ENCODE assay signal across 12 mouse cellular contexts in the genomic region with DNA sequence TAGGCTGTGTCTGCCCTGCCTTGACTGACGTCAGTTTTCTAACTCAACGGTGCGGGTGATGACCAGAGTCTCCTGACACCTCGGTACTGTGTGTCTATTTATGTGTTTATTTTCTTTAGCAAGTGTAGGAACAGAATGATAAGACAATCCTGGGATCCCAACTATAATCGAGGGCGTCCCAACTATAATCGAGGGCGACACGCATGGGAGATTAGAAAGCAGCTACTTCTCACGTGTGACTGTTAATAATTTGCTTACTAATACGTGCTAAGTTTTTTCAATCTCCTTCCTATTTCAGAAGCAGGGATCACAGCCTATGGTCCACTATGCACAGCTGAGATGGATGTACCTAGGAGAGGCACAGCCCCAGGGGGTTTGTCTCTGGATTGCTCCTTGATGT.
DNase-seq lines count a peak whose midpoint lies in the region.
"Had no signal": no experiment of that assay in that cellular context is flagged by ENCODE, and none has a peak within 500 bp of the region (broad histone marks: within the 10 kb centered on the region; RNA-seq: fewer than 3 reads in every experiment).

No protein-coding gene starts in this region.

- DNase-seq in cerebellum, adult 9-10 months = peak; percentile 55
- no peak for DNase-seq in cerebellum, adult 18-20 months
- peak; percentile 18 to 36 for DNase-seq in kidney, adult 8-10 months
- no peak for DNase-seq in kidney, adult 9 months
- DNase-seq in right cerebral cortex, postnatal 14 days = peak; percentile 2
- DNase-seq in right cerebral cortex, postnatal 10 days (ENCODE audit: low spot score in 2 of 2) = no peak
- no peak for DNase-seq in thymus, postnatal 4 days
- DNase-seq: adrenal gland, adult 8-10 months; adrenal gland, postnatal 36 days; cerebellum, postnatal 14 days; gastrocnemius, postnatal 10 days; heart, adult 2 months had no signal

Comparison
In these comparisons a context has a peak if more than half of its experiments do, and no peak if none do; other contexts are left out.
1. DNase-seq: peak in cerebellum, adult 9-10 months (single experiment), kidney, adult 8-10 months (2 of 2) and right cerebral cortex, postnatal 14 days (single experiment); none in cerebellum, adult 18-20 months (0 of 2), kidney, adult 9 months (single experiment), right cerebral cortex, postnatal 10 days (0 of 2) and thymus, postnatal 4 days (single experiment).